Mouse (Mus musculus): ENCODE measurements around the gene Furin. TPM values are rescaled to one million over a fixed set of nuclear protein-coding genes. Genes with fewer than 3 reads are reported as not detected.

Furin gene
- polyA plus RNA-seq, 1 experiment, result 73.7 TPM

DNA sequence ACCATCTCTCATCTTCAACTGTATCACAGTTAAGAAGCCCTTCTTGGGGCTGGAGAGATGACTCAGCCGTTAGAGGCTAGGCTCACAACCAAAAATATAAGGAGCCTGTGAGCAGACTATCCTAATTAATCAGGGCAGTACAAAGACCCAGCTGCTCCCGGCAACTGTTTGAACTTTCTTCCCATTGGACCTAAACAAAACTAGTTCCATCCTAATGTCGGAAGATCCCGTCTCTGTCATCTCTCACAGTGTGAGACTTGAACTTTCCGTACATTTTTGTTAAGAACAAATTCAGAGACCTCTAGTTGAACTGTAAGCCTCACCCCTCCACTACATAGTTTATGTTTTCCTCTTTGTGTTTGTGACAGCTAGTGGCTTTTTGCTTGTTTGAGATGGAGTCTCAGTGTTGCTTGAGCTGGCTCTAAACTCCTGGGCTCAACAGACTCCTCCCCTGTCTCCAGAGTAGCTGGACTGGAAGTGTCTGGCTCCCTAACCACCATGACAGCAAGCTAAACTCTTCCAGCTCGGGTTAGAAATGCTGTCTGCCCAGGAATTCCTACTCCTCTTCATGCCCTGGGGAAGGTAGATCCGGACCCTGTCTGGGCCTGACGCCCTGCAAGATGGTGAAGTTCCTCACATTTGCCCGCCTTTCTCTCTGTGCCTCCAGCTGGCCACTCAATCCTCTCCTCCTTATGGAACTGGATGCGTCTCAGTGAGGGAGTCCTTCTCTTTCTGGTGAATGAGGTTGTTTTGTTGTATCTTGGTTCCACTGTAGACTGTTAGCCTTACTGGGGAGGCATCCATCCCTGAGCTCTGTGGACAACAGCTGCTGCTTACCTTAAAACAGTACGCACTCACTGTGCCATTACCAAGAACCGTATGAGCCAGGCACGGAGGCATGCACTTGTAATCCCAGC lies 57.3 kb downstream of the Furin start:
- TF ChIP-seq CTCF (IDR thresholded peaks at IDR 0.05; ENCODE audit: low read depth, low read length), result no peak
- TF ChIP-seq POLR2A (IDR thresholded peaks at IDR 0.05; ENCODE audit: borderline replicate concordance, low read depth, low read length), result no peak
- Histone ChIP-seq H3K27ac (ENCODE audit: insufficient read depth, low read depth, low read length) (no peak overlapping the region), H3K4me1 (ENCODE audit: control insufficient read depth, insufficient read depth, low read length) (peaks cover 22% of the 10 kb centered on the region), H3K4me3 (ENCODE audit: insufficient read depth, low read length) (no peak overlapping the region)

GRCm38 (mm10) chr7:80346830-80347229 lies 58.4 kb downstream of the Furin start:
- Histone ChIP-seq H3K4me3 (ENCODE audit: insufficient read depth, low read length) (no peak overlapping the region), H3K4me1 (ENCODE audit: control insufficient read depth, insufficient read depth, low read length) (peaks cover 26% of the 10 kb centered on the region), H3K27ac (ENCODE audit: insufficient read depth, low read depth, low read length) (no peak overlapping the region)
- no peak for TF ChIP-seq POLR2A (IDR thresholded peaks at IDR 0.05; ENCODE audit: borderline replicate concordance, low read depth, low read length)
- no peak for TF ChIP-seq CTCF (IDR thresholded peaks at IDR 0.05; ENCODE audit: low read depth, low read length)

DNA sequence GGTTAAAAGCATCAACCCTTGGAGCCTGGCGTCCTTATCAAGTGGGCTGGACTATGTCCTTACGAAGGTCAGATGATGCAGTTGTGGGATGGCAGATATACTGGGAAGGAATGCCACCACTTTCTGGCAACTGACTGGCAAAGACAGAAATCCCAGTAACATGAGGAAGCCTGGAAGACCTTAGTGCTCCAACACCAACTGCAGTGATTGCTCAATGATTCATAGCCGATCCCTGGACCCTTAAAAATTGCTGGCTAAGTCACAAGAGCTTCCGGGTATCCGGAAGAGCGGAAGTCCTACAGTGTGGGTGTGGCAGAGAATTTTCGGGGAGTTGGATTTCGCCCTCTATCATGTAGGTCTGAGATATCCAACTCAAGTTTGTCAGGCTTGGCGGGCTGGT lies 59.1 kb downstream of the Furin start:
- TF ChIP-seq CTCF (IDR thresholded peaks at IDR 0.05; ENCODE audit: low read depth, low read length) (no peak), POLR2A (IDR thresholded peaks at IDR 0.05; ENCODE audit: borderline replicate concordance, low read depth, low read length) (no peak)
- H3K4me3 ChIP-seq (ENCODE audit: insufficient read depth, low read length), result no peak overlapping the region
- H3K27ac ChIP-seq (ENCODE audit: insufficient read depth, low read depth, low read length), result no peak overlapping the region
- peaks cover 26% of the 10 kb centered on the region for H3K4me1 ChIP-seq (ENCODE audit: control insufficient read depth, insufficient read depth, low read length)

- H3K4me1 ChIP-seq (ENCODE audit: control insufficient read depth, insufficient read depth, low read length), result peaks cover 30% of the 10 kb centered on the region
- H3K27ac ChIP-seq (ENCODE audit: insufficient read depth, low read depth, low read length), result peak overlapping the region; percentile 22; the same call in 1 of the 2 replicates
- peak overlapping the region; percentile 73 for H3K4me3 ChIP-seq (ENCODE audit: insufficient read depth, low read length)
- TF ChIP-seq POLR2A (IDR thresholded peaks at IDR 0.05; ENCODE audit: borderline replicate concordance, low read depth, low read length), result no peak
- no peak for TF ChIP-seq CTCF (IDR thresholded peaks at IDR 0.05; ENCODE audit: low read depth, low read length)
Measured at GRCm38 (mm10) chr7:80343270-80344018, 61.8 kb downstream of the Furin start.

DNA sequence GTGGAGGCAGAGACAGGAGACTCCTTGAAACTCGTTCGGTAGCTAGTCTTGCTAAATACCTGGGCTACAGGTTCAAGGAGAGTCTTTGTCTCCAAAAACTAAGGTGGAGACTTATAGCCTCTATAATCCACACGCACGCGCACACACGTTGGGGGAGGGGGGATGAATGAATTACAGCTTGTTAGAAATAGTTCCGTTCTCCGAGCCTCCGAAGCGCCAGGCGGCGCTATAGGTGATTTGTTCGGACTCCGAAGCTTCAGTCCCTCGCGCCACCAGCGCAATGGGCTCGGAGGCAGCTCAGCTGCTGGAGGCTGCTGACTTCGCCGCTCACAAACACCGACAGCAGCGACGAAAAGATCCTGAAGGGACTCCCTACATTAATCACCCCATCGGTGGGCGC lies 62.4 kb downstream of the Furin start, which contains the start of gene Hddc3:
Gene Hddc3, plus strand, starts transcription at position 247 of the 400 bp plus-strand sequence.
- 0 out of 2 replicates have a peak, but pooled peaks have one; percentile 74 for TF ChIP-seq POLR2A (IDR thresholded peaks at IDR 0.05; ENCODE audit: borderline replicate concordance, low read depth, low read length)
- TF ChIP-seq CTCF (IDR thresholded peaks at IDR 0.05; ENCODE audit: low read depth, low read length), result peak; percentile 71
- peaks cover 30% of the 10 kb centered on the region for H3K4me1 ChIP-seq (ENCODE audit: control insufficient read depth, insufficient read depth, low read length)
- peak within 1 kb of the TSS; percentile 22; the same call in 1 of the 2 replicates for H3K27ac ChIP-seq (ENCODE audit: insufficient read depth, low read depth, low read length)
- peak within 1 kb of the TSS; percentile 73 for H3K4me3 ChIP-seq (ENCODE audit: insufficient read depth, low read length)

GRCm38 (mm10) chr7:80341793-80342192 lies 63.4 kb downstream of the Furin start:
- H3K4me1 ChIP-seq (ENCODE audit: control insufficient read depth, insufficient read depth, low read length), result peaks cover 19% of the 10 kb centered on the region

DNA sequence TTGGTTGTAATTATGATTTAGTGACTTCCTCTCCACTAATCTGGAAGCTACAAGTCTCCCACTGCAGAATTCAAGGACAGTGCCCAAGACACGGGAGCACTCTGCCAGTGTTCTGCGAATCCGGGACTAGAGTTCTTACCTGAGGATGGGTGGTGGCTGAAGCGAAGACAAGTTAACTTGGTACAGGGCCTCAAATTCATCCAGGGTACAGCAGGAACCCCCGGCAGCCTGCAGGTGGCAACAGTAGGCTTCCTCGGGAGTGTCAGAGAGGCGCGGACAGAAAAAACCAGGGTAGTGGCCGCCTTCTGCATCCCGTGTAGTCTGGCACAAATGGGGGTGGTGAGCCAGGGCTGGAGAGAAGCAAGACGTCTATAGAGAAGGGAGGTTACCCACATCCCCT lies 64.4 kb downstream of the Furin start, which contains the start of gene Unc45a:
Gene Unc45a, minus strand, starts transcription at position 213 of the 400 bp plus-strand sequence.
- H3K4me3 ChIP-seq (ENCODE audit: insufficient read depth, low read length), result peak within 1 kb of the TSS; percentile 64
- H3K27ac ChIP-seq (ENCODE audit: insufficient read depth, low read depth, low read length), result peak within 1 kb of the TSS; percentile 58
- peak; percentile 63 for TF ChIP-seq CTCF (IDR thresholded peaks at IDR 0.05; ENCODE audit: low read depth, low read length)
- TF ChIP-seq POLR2A (IDR thresholded peaks at IDR 0.05; ENCODE audit: borderline replicate concordance, low read depth, low read length), result no peak
- peaks cover 11% of the 10 kb centered on the region for H3K4me1 ChIP-seq (ENCODE audit: control insufficient read depth, insufficient read depth, low read length)

More at GRCm38 (mm10) chr7:80341793-80342192, 63.4 kb downstream of the Furin start:
- Histone ChIP-seq H3K4me3 (ENCODE audit: insufficient read depth, low read length) (no peak overlapping the region), H3K27ac (ENCODE audit: insufficient read depth, low read depth, low read length) (no peak overlapping the region)
- TF ChIP-seq CTCF (IDR thresholded peaks at IDR 0.05; ENCODE audit: low read depth, low read length) (no peak), POLR2A (IDR thresholded peaks at IDR 0.05; ENCODE audit: borderline replicate concordance, low read depth, low read length) (no peak)

DNA sequence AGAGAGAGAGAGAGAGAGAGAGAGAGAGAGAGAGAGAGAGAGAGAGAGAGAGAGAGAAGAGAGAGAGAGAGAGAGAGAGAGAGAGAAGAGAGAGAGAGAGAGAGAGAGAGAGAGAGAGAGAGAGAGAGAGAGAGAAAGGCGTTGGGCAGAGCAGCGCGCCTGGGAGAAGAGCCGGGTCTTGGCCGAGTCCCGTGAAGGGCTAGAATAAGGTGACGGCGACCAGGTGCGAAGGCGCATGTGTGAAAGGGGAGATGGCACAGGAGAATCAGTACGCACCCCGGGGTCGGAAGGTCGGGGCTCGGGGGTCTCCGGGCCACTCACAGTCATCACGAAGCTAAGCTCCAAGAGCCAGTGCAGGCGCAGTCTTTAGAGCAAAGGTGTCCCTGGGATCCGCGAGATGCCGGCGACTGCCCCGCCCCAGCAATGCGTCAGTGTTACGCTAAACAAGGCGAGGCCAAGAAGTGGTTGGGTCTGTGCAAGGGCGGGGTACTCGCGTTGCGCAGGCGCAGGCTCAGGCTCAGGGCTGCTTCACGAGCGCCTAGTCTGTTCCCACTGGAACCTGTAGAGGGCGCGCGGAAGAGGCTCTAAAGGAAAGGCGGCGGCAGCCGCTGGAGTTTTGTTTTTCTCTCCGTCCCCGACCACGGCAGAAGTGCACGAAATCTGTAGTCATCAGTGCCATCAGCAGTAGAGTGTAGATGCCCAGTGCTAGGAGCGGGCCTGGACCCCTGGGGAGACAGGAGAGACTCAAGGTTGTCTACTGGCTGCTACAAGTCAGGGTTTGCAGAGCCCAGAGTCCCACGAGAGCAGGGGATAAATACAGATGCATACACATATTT lies 65.2 kb downstream of the Furin start:
- 0 out of 2 replicates have a peak, but pooled peaks have one; percentile 27 for TF ChIP-seq CTCF (IDR thresholded peaks at IDR 0.05; ENCODE audit: low read depth, low read length)
- no peak for TF ChIP-seq POLR2A (IDR thresholded peaks at IDR 0.05; ENCODE audit: borderline replicate concordance, low read depth, low read length)

GRCm38 (mm10) chr7:80339371-80339770 lies 65.9 kb downstream of the Furin start:
- Histone ChIP-seq H3K4me3 (ENCODE audit: insufficient read depth, low read length) (peak overlapping the region; percentile 64), H3K27ac (ENCODE audit: insufficient read depth, low read depth, low read length) (no peak overlapping the region), H3K4me1 (ENCODE audit: control insufficient read depth, insufficient read depth, low read length) (peaks cover 11% of the 10 kb centered on the region)
- no peak for TF ChIP-seq CTCF (IDR thresholded peaks at IDR 0.05; ENCODE audit: low read depth, low read length)
- no peak for TF ChIP-seq POLR2A (IDR thresholded peaks at IDR 0.05; ENCODE audit: borderline replicate concordance, low read depth, low read length)

More for the DNA sequence above, 65.2 kb downstream of the Furin start:
- peak overlapping the region; percentile 58 for H3K27ac ChIP-seq (ENCODE audit: insufficient read depth, low read depth, low read length)
- peak overlapping the region; percentile 64 for H3K4me3 ChIP-seq (ENCODE audit: insufficient read depth, low read length)
- peaks cover 11% of the 10 kb centered on the region for H3K4me1 ChIP-seq (ENCODE audit: control insufficient read depth, insufficient read depth, low read length)

Other genes with a start within 250 kb of the Furin start
- gene Sema4b, start 218.6 kb downstream of the Furin start, polyA plus RNA-seq (2012; ENCODE audit: insufficient read depth, insufficient read length, missing spikeins), result 11.1 and 13.5 TPM in 2 replicates
- gene Cib1, start 172.6 kb downstream of the Furin start, polyA plus RNA-seq (2012; ENCODE audit: insufficient read depth, insufficient read length, missing spikeins), result 69.3 and 76.2 TPM in 2 replicates
- gene Gdpgp1, start 172.6 kb downstream of the Furin start, polyA plus RNA-seq (2012; ENCODE audit: insufficient read depth, insufficient read length, missing spikeins), result 3.1 and 3.5 TPM in 2 replicates
- gene Ttll13, start 159.1 kb downstream of the Furin start, polyA plus RNA-seq (2012; ENCODE audit: insufficient read depth, insufficient read length, missing spikeins), result not detected in 2 replicates
- 23.2 and 24.0 TPM in 2 replicates for gene Ngrn, start 144.2 kb downstream of the Furin start, polyA plus RNA-seq (2012; ENCODE audit: insufficient read depth, insufficient read length, missing spikeins)
- 12.9 and 13.5 TPM in 2 replicates for gene Vps33b, start 135.8 kb downstream of the Furin start, polyA plus RNA-seq (2012; ENCODE audit: insufficient read depth, insufficient read length, missing spikeins)
- 66.9 and 68.7 TPM in 2 replicates for gene Prc1, start 111.0 kb downstream of the Furin start, polyA plus RNA-seq (2012; ENCODE audit: insufficient read depth, insufficient read length, missing spikeins)
- 5.5 and 6.8 TPM in 2 replicates for gene Rccd1, start 81.0 kb downstream of the Furin start, polyA plus RNA-seq (2012; ENCODE audit: insufficient read depth, insufficient read length, missing spikeins)
- 13.3 and 17.6 TPM in 2 replicates for gene Unc45a, start 64.4 kb downstream of the Furin start, polyA plus RNA-seq (2012; ENCODE audit: insufficient read depth, insufficient read length, missing spikeins)
- gene Hddc3, start 62.3 kb downstream of the Furin start, polyA plus RNA-seq (2012; ENCODE audit: insufficient read depth, insufficient read length, missing spikeins), result 6.2 and 7.5 TPM in 2 replicates
- 75.2 and 75.7 TPM in 2 replicates for gene Man2a2, start 34.1 kb downstream of the Furin start, polyA plus RNA-seq (2012; ENCODE audit: insufficient read depth, insufficient read length, missing spikeins)
- 238 TPM in 2 replicates for gene Fes, start 17.5 kb downstream of the Furin start, polyA plus RNA-seq (2012; ENCODE audit: insufficient read depth, insufficient read length, missing spikeins)
- 10.2 and 13.6 TPM in 2 replicates for gene Blm, start 129.7 kb upstream of the Furin start, polyA plus RNA-seq (2012; ENCODE audit: insufficient read depth, insufficient read length, missing spikeins)

All from bone marrow macrophage, adult 2 months (primary cell).